Mouse (Mus musculus) brain, embryonic 14.5 days (tissue): Measurements from ENCODE around the gene Rab40c.

Source experiments
- CTCF ChIP-seq: fragments of 200-500 bp; IDR thresholded peaks from 2 replicates; pipeline ENCODE4 v1.5.1; 2012; ENCODE audit warnings: inconsistent platforms, mild to moderate bottlenecking, moderate library complexity, borderline replicate concordance; ENCODE audit not compliant: insufficient read depth, insufficient read length; ENCODE audit errors: extremely low read depth
- POLR2A ChIP-seq: fragments of 200-500 bp; IDR thresholded peaks from 2 replicates; pipeline ENCODE4 v1.6.1; 2012; ENCODE audit warnings: mild to moderate bottlenecking, inconsistent platforms, borderline replicate concordance; ENCODE audit not compliant: poor library complexity, insufficient read depth, insufficient read length, severe bottlenecking; ENCODE audit errors: extremely low read depth

GRCm38 (mm10) chr17:25880196-25880910 is 39.2 kb downstream of the Rab40c start, which contains the start of gene Wfikkn1:
- TF ChIP-seq CTCF (no peak), POLR2A (no peak)
